Mouse (Mus musculus) frontal cortex, postnatal 10 days (tissue): ENCODE measurements around the gene Pex6.

Experiments
- DNase-seq, 2 experiments: peaks; one replicate each; pipeline ENCODE4 v3.0.0; 2022; ENCODE audit warnings: low spot score in 2 of 2, mixed read lengths in 1 of 2

The Pex6 gene

GRCm38 (mm10) chr17:46710959-46711597 is at the start of gene Pex6:
Pex6 (plus strand) TSS chr17:46711463.
- peak; percentile 87 to 88 for DNase-seq

- no peak for DNase-seq
Observed at GRCm38 (mm10) chr17:46661981-46662380, 49.3 kb upstream of the Pex6 start.

- DNase-seq: no peak
Observed at GRCm38 (mm10) chr17:46662730-46663129, 48.5 kb upstream of the Pex6 start.

- no peak for DNase-seq
Observed at GRCm38 (mm10) chr17:46667712-46668111, 43.6 kb upstream of the Pex6 start.

GRCm38 (mm10) chr17:46669911-46670310 is 41.4 kb upstream of the Pex6 start:
- no peak for DNase-seq

- DNase-seq: peak; percentile 79 to 85
Observed at GRCm38 (mm10) chr17:46673850-46674529, 37.3 kb upstream of the Pex6 start, which contains the start of gene Rrp36. Rrp36 (minus strand) TSS chr17:46674352.

GRCm38 (mm10) chr17:46674530-46675283 is 36.6 kb upstream of the Pex6 start:
- no peak for DNase-seq

- no peak for DNase-seq
Observed at GRCm38 (mm10) chr17:46678416-46678815, 32.8 kb upstream of the Pex6 start, which contains the start of gene Mea1. Mea1 (plus strand) TSS chr17:46678793.

- no peak for DNase-seq
Observed at GRCm38 (mm10) chr17:46678911-46679310, 32.4 kb upstream of the Pex6 start.

GRCm38 (mm10) chr17:46679843-46680759 is 31.2 kb upstream of the Pex6 start:
- peak; percentile 38 to 54 for DNase-seq

- peak; percentile 97 to 98 for DNase-seq
Observed at GRCm38 (mm10) chr17:46680760-46681373, 30.4 kb upstream of the Pex6 start, which contains the start of gene Klhdc3. Klhdc3 (minus strand) TSS chr17:46680914.

- no peak for DNase-seq
Observed at GRCm38 (mm10) chr17:46681466-46682118, 29.7 kb upstream of the Pex6 start.

- DNase-seq: no peak
Observed at GRCm38 (mm10) chr17:46682654-46683389, 28.4 kb upstream of the Pex6 start.

GRCm38 (mm10) chr17:46685913-46686312 is 25.4 kb upstream of the Pex6 start:
- DNase-seq: no peak

GRCm38 (mm10) chr17:46690665-46691064 is 20.6 kb upstream of the Pex6 start:
- DNase-seq: no peak

GRCm38 (mm10) chr17:46691390-46691789 is 19.9 kb upstream of the Pex6 start:
- no peak for DNase-seq

- DNase-seq: no peak
Observed at GRCm38 (mm10) chr17:46694517-46695063, 16.7 kb upstream of the Pex6 start.

- no peak for DNase-seq
Observed at GRCm38 (mm10) chr17:46698515-46698914, 12.7 kb upstream of the Pex6 start.

GRCm38 (mm10) chr17:46699245-46699644 is 12.0 kb upstream of the Pex6 start:
- no peak for DNase-seq
